Mouse (Mus musculus) left cerebral cortex, adult 2 months (tissue): ENCODE measurements around the gene Kpna7. TPM values are rescaled to one million over a fixed set of nuclear protein-coding genes. Genes with fewer than 3 reads are reported as not detected.

ENCODE experiments used
- DNase-seq, 2 experiments: peaks; one replicate each; pipeline ENCODE4 v3.0.0; 2021 to 2022; ENCODE audit warnings: low spot score in 2 of 2, mixed read lengths in 1 of 2; ENCODE audit errors: extremely low spot score in 1 of 2
- H3K27ac ChIP-seq: fragments of 200-600 bp; 2 replicates; pipeline ENCODE4 v1.8.1; 2022
- H3K4me3 ChIP-seq: fragments of 200-600 bp; 2 replicates; pipeline ENCODE4 v1.8.1; 2022
- CTCF ChIP-seq: fragments of 200-600 bp; IDR thresholded peaks from 2 replicates; pipeline ENCODE4 v1.8.1; 2022; ENCODE audit warnings: antibody characterized with exemption, mild to moderate bottlenecking, moderate library complexity
- intact Hi-C: fragments of 180-260 bp; cut with DNase I; formaldehyde crosslinking; loops from one replicate; pipeline ENCODE4 v1.15.1; 2025
- total RNA-seq, 2 experiments: library from RNA; stranded (reverse); gene quantifications; 2 replicates each; pipeline ENCODE4 v1.2.3; 2021

Kpna7 gene
- total RNA-seq, 2 experiments from 2014 or later, result not detected

GRCm38 (mm10) chr5:145008878-145009659 lies 74.8 kb downstream of the Kpna7 start:
- TF ChIP-seq CTCF, result no peak
- Histone ChIP-seq H3K4me3 (no peak overlapping the region), H3K27ac (no peak overlapping the region)
- DNase-seq, result no peak
- intact Hi-C loops, result no loop called here

GRCm38 (mm10) chr5:145005596-145005995 lies 78.2 kb downstream of the Kpna7 start:
- intact Hi-C loops, result no loop called here
- Histone ChIP-seq H3K4me3 (no peak overlapping the region), H3K27ac (no peak overlapping the region)
- no peak for DNase-seq
- TF ChIP-seq CTCF, result no peak

- no peak overlapping the region for H3K4me3 ChIP-seq
- intact Hi-C loops, result no loop called here
- H3K27ac ChIP-seq, result no peak overlapping the region
- DNase-seq, result no peak
- TF ChIP-seq CTCF, result no peak
Observed at GRCm38 (mm10) chr5:145004495-145004894, 79.3 kb downstream of the Kpna7 start.

- no peak for TF ChIP-seq CTCF
- intact Hi-C loops, result no loop called here
- Histone ChIP-seq H3K27ac (no peak overlapping the region), H3K4me3 (no peak overlapping the region)
- no peak for DNase-seq
Observed at GRCm38 (mm10) chr5:145003362-145003761, 80.5 kb downstream of the Kpna7 start.

- no peak overlapping the region for H3K4me3 ChIP-seq
- DNase-seq, result no peak
- intact Hi-C loops, result no loop called here
- H3K27ac ChIP-seq, result no peak overlapping the region
- TF ChIP-seq CTCF, result peak; percentile 29
Observed at GRCm38 (mm10) chr5:144998491-144998890, 85.3 kb downstream of the Kpna7 start.

- Histone ChIP-seq H3K27ac (no peak overlapping the region), H3K4me3 (no peak overlapping the region)
- no peak for DNase-seq
- intact Hi-C loops, result no loop called here
- TF ChIP-seq CTCF, result no peak
Observed at GRCm38 (mm10) chr5:144990481-144990880, 93.3 kb downstream of the Kpna7 start.

GRCm38 (mm10) chr5:144990051-144990450 lies 93.8 kb downstream of the Kpna7 start:
- no peak for DNase-seq
- Histone ChIP-seq H3K4me3 (no peak overlapping the region), H3K27ac (no peak overlapping the region)
- intact Hi-C loops, result no loop called here
- TF ChIP-seq CTCF, result no peak

GRCm38 (mm10) chr5:144989061-144989405 lies 94.8 kb downstream of the Kpna7 start:
- TF ChIP-seq CTCF, result no peak
- intact Hi-C loops, result loop anchor here (5.0 kb wide), 2 partner anchors 82 to 112 kb away; no protein-coding TSS in a partner anchor
- H3K27ac ChIP-seq, result no peak overlapping the region
- no peak for DNase-seq
- H3K4me3 ChIP-seq, result no peak overlapping the region

GRCm38 (mm10) chr5:144988340-144989060 lies 95.3 kb downstream of the Kpna7 start:
- Histone ChIP-seq H3K4me3 (no peak overlapping the region), H3K27ac (no peak overlapping the region)
- DNase-seq, result peak; percentile 34 to 36
- TF ChIP-seq CTCF, result peak; percentile 74
- intact Hi-C loops, result loop anchor here (5.0 kb wide), 2 partner anchors 81 to 111 kb away; no protein-coding TSS in a partner anchor

GRCm38 (mm10) chr5:144987561-144987960 lies 96.3 kb downstream of the Kpna7 start:
- Histone ChIP-seq H3K4me3 (no peak overlapping the region), H3K27ac (no peak overlapping the region)
- DNase-seq, result no peak
- TF ChIP-seq CTCF, result no peak
- intact Hi-C loops, result loop anchor here (5.0 kb wide), 2 partner anchors 80 to 110 kb away; no protein-coding TSS in a partner anchor

GRCm38 (mm10) chr5:144984839-144985238 lies 99.0 kb downstream of the Kpna7 start:
- Histone ChIP-seq H3K4me3 (no peak overlapping the region), H3K27ac (no peak overlapping the region)
- DNase-seq, result no peak
- intact Hi-C loops, result loop anchor here (5.0 kb wide), 2 partner anchors 78 to 108 kb away; no protein-coding TSS in a partner anchor
- TF ChIP-seq CTCF, result peak; percentile 24

GRCm38 (mm10) chr5:144983227-144983626 lies 100.6 kb downstream of the Kpna7 start:
- Histone ChIP-seq H3K27ac (no peak overlapping the region), H3K4me3 (no peak overlapping the region)
- DNase-seq, result no peak
- intact Hi-C loops, result no loop called here
- peak; percentile 30 for TF ChIP-seq CTCF
